Mouse (Mus musculus) limb, embryonic 11.5 days (tissue): ENCODE results near the gene Stim1. TPM values are rescaled to one million over a fixed set of nuclear protein-coding genes. Genes with fewer than 3 reads are reported as not detected.

ENCODE experiments used
- ATAC-seq: fragments of 200-750 bp; cut with Nextera tagmentation; 2 replicates; pipeline ENCODE4 v1.8.0; 2017; ENCODE audit warnings: low read depth; ENCODE audit not compliant: insufficient number of reproducible peaks, low FRiP score, low TSS enrichment
- DNase-seq: peaks from one replicate; pipeline ENCODE4 v3.0.0-alpha.2; 2015; ENCODE audit warnings: low spot score
- H3K27ac ChIP-seq: fragments of 300-500 bp; sonication (generic); replicated peaks from 2 replicates; pipeline ENCODE4 v1.5.1; 2014; ENCODE audit warnings: low read depth, mild to moderate bottlenecking, low read length
- H3K27me3 ChIP-seq: fragments of 300-500 bp; sonication (generic); 2 replicates; pipeline ENCODE4 v1.6.1; 2014; ENCODE audit warnings: mild to moderate bottlenecking, low read length, mixed read lengths; ENCODE audit not compliant: control insufficient read depth, insufficient read depth
- H3K36me3 ChIP-seq: fragments of 300-500 bp; sonication (generic); 2 replicates; pipeline ENCODE4 v1.6.1; 2014; ENCODE audit warnings: mild to moderate bottlenecking, low read length, moderate library complexity, mixed read lengths; ENCODE audit not compliant: control insufficient read depth, insufficient read depth
- H3K4me1 ChIP-seq: fragments of 300-500 bp; sonication (generic); 2 replicates; pipeline ENCODE4 v1.6.1; 2014; ENCODE audit warnings: low read length, mixed read lengths; ENCODE audit not compliant: control insufficient read depth, insufficient read depth
- H3K4me2 ChIP-seq: fragments of 300-500 bp; sonication (generic); 2 replicates; pipeline ENCODE4 v1.6.1; 2014; ENCODE audit warnings: low read depth, mild to moderate bottlenecking, moderate library complexity; ENCODE audit not compliant: severe bottlenecking
- H3K4me3 ChIP-seq: fragments of 300-500 bp; sonication (generic); 2 replicates; pipeline ENCODE4 v1.5.1; 2014; ENCODE audit warnings: low read depth, low read length
- H3K9ac ChIP-seq: fragments of 300-500 bp; sonication (generic); 2 replicates; pipeline ENCODE4 v1.6.1; 2014; ENCODE audit warnings: mild to moderate bottlenecking, low read length
- H3K9me3 ChIP-seq: fragments of 300-500 bp; sonication (generic); 2 replicates; pipeline ENCODE4 v1.6.1; 2016; ENCODE audit warnings: low read length; ENCODE audit not compliant: control insufficient read depth
- WGBS: fragments of 180-500 bp; shearing (Covaris S2); extraction: QIAGEN DNeasy Blood & Tissue Kit; methylation state at CpG from one replicate; pipeline ENCODE4 v1.1.7; 2014; 5-methylcytosine and 5-hydroxymethylcytosine counted together
- polyA plus RNA-seq: library from polyadenylated mRNA; unstranded; fragments of >200 nt; fragmentation: Nextera tagmentation; extraction: Ambion mirVana; gene quantifications from 2 replicates; pipeline ENCODE4 v1.2.1, GENCODE M21; 2014

Stim1 gene
- polyA plus RNA-seq, 1 experiment from 2014 or later = 14.2 TPM

DNA sequence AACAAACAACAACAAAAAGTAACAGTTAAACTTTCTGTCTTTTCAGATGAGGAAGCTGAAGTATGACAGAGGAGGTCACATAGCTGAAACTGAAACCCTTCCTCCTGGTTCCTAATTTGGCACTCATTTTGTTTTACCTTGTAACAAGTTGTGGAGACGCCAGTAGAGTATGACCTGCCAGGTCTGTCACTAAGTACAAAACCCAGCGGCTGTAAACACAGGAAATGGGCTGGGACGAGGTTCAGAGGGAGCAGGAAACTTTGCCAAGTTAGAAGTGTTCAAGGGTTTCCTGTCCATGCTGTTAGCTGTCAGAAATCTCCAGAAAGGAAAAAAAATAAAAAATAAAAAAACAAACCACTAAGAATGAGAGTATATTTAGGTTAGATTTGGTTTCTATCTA lies 70.3 kb downstream of the Stim1 start:
- ATAC-seq (no peak), DNase-seq (no peak)
- Histone ChIP-seq H3K27ac (no peak overlapping the region), H3K36me3 (no peaks in the 10 kb centered on the region), H3K27me3 (no peaks in the 10 kb centered on the region), H3K9ac (no peak overlapping the region), H3K4me2 (no peak overlapping the region), H3K4me1 (no peaks in the 10 kb centered on the region), H3K4me3 (no peak overlapping the region), H3K9me3 (no peaks in the 10 kb centered on the region)
- WGBS = 33% methylated on average over 3 of the region's 3 CpGs

DNA sequence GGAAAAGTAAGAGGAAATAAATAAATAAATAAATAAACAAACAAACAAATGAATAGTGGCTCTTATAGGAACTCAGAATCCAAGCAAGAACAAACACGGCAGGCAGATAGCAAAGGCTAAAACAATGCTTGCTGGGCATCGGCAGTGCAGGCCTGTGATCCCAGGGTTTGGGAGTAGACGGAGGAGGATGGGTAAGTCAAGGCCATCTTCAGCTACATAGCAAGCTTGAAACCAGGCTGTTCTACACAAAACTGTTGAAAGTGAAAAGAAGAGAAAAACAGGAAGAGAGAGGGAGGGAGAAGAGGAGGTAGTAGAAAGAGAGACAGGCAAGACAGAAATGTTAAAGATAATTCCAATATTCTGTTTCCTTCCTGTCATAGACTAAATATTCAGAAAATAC lies 71.3 kb downstream of the Stim1 start:
- DNase-seq (no peak), ATAC-seq (no peak)
- H3K4me3 ChIP-seq = no peak overlapping the region
- no peaks in the 10 kb centered on the region for H3K4me1 ChIP-seq
- H3K9me3 ChIP-seq = no peaks in the 10 kb centered on the region
- no peak overlapping the region for H3K4me2 ChIP-seq
- H3K27ac ChIP-seq = no peak overlapping the region
- 88% methylated on average over 3 of the region's 3 CpGs for WGBS
- H3K27me3 ChIP-seq = no peaks in the 10 kb centered on the region
- H3K9ac ChIP-seq = no peak overlapping the region
- H3K36me3 ChIP-seq = no peaks in the 10 kb centered on the region

DNA sequence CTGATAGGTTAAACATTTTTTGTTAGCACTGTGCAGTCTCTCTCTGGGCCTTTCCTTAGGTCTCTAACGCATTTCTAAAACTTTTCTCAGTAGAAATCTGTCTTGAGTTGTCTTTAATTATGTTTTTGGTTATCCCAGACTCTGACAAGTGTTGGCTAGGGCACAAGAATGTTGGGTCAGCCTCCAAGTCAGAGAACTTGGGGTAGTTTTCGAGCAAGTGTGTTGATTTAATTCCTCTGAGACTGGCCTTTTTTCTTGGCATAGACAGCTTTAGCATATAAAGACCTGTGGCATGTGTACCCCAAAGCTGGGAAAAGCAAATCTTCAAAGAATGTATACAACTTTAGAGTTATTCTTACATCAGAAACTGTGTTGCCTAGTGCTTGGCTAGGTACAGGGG lies 78.3 kb downstream of the Stim1 start:
- Histone ChIP-seq H3K27ac (no peak overlapping the region), H3K27me3 (no peaks in the 10 kb centered on the region), H3K4me2 (no peak overlapping the region), H3K4me3 (no peak overlapping the region), H3K9ac (no peak overlapping the region), H3K9me3 (no peaks in the 10 kb centered on the region), H3K4me1 (no peaks in the 10 kb centered on the region), H3K36me3 (no peaks in the 10 kb centered on the region)
- 89% methylated on average over 2 of the region's 2 CpGs for WGBS
- no peak for DNase-seq
- no peak for ATAC-seq

DNA sequence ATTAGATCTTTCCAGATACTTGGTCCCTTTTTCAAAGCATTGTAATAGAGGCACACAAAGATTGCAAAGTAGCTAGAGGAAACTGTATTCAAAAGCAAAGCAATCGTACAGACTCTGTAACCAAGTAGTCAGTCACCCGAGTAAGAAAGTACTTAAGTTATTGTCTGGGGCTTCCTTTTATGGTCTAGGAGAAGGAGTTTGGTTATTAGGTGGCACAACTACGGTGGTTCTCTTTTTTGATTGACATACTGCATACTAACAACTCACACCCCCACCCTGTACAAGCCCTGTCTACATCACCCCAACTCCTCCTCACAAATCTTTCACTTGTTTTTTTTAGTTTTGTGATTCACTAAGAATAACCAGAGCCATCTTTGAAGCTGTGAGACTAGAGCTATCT lies 79.7 kb downstream of the Stim1 start:
- Histone ChIP-seq H3K9me3 (no peaks in the 10 kb centered on the region), H3K9ac (no peak overlapping the region), H3K27ac (no peak overlapping the region), H3K4me2 (no peak overlapping the region), H3K27me3 (no peaks in the 10 kb centered on the region), H3K4me3 (no peak overlapping the region), H3K36me3 (no peaks in the 10 kb centered on the region), H3K4me1 (no peaks in the 10 kb centered on the region)
- 83% methylated on average over 3 of the region's 3 CpGs for WGBS
- ATAC-seq (no peak), DNase-seq (no peak)

DNA sequence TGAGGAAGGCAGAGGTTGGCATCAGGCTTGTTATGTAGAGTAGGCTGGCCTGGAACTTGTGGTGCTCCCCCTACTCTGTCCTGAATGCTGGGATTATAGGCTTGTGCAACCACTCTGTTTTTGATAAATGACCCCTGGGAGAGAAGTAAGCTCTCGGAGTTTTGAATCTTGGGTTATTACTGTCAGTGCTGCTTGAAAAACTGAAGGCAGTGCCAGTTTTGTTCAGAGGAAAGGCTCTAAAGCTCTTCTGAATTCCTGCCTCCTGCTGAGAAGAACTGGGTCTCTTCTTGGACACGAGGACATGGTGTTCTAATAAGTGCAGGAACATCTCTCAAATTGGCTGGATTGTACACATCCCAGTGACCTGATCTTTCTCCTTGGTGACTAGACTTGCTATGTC lies 81.1 kb downstream of the Stim1 start:
- H3K27me3 ChIP-seq = no peaks in the 10 kb centered on the region
- no peak for ATAC-seq
- H3K36me3 ChIP-seq = no peaks in the 10 kb centered on the region
- 81% methylated on average over 2 of the region's 2 CpGs for WGBS
- no peak overlapping the region for H3K27ac ChIP-seq
- H3K9ac ChIP-seq = no peak overlapping the region
- no peak overlapping the region for H3K4me3 ChIP-seq
- no peaks in the 10 kb centered on the region for H3K9me3 ChIP-seq
- H3K4me2 ChIP-seq = no peak overlapping the region
- no peaks in the 10 kb centered on the region for H3K4me1 ChIP-seq
- no peak for DNase-seq

DNA sequence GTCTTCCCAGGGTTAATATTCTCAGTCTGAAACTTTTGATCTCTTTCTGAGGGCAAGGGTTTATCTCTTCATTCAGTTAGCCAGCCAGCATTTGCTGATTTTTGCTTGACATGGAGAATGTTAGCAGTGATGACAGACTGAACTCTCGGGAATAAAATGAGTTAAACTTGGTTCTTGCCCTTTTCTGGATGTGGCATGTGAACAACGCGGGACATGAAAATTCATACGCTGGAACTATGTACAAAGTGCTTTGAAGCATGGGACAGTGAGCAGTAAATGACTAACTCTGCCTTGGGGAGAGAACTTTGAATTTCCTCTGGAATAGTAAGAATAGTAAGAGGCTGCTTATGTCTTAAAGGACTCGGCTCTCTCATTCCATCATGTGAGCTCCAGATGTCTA lies 81.6 kb downstream of the Stim1 start:
- Histone ChIP-seq H3K27ac (no peak overlapping the region), H3K9ac (no peak overlapping the region), H3K27me3 (no peaks in the 10 kb centered on the region), H3K4me3 (no peak overlapping the region), H3K36me3 (no peaks in the 10 kb centered on the region), H3K4me1 (no peaks in the 10 kb centered on the region), H3K9me3 (no peaks in the 10 kb centered on the region), H3K4me2 (no peak overlapping the region)
- no peak for ATAC-seq
- DNase-seq = no peak
- 85% methylated on average over 5 of the region's 5 CpGs for WGBS

DNA sequence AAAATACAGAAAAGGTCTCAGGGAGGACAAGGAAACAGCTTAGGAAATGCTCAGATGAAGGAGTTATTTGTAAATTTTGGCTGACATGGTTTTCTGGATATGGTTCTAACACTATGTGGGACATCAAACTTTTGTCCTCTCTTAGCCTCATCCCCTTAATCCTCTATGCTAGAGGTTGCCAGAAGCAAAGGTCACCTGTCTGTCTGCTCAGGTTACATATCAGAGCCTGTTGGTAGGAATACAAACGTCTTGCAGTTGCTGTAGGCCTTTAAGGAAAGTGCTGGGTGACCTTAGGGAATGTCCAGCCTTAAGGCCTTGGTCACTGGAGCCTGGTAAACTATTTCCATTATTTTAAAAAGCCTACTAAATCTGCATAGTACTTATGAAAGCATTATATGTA lies 85.8 kb downstream of the Stim1 start:
- no peak overlapping the region for H3K4me2 ChIP-seq
- WGBS = 41% methylated on average over 1 of the region's 1 CpGs
- no peaks in the 10 kb centered on the region for H3K27me3 ChIP-seq
- no peak overlapping the region for H3K27ac ChIP-seq
- no peak overlapping the region for H3K9ac ChIP-seq
- no peaks in the 10 kb centered on the region for H3K36me3 ChIP-seq
- no peaks in the 10 kb centered on the region for H3K4me1 ChIP-seq
- DNase-seq (no peak), ATAC-seq (no peak)
- no peak overlapping the region for H3K4me3 ChIP-seq
- no peaks in the 10 kb centered on the region for H3K9me3 ChIP-seq

DNA sequence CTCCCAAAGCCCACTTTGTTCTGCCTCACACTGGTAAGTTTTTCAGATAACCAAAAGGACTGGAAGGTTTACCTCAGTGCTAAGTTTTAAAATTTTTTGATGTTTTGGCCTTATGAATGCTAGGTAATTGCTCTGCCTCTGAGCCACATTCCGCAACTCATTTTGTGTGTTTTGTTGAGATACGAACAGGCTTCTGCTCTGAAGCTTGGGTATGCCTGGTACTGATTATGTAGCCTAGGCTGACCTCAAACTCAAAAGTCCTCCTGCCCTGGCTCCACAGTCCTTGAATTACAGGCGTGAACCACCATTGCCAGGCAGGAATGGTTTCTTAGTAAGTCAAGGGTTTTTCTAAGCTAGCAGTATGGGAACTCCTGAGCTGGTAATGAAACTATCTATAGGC lies 90.5 kb downstream of the Stim1 start:
- no peak for ATAC-seq
- Histone ChIP-seq H3K27me3 (no peaks in the 10 kb centered on the region), H3K36me3 (no peaks in the 10 kb centered on the region), H3K9me3 (no peaks in the 10 kb centered on the region), H3K27ac (no peak overlapping the region), H3K4me3 (no peak overlapping the region), H3K9ac (no peak overlapping the region), H3K4me2 (no peak overlapping the region), H3K4me1 (no peaks in the 10 kb centered on the region)
- 77% methylated on average over 3 of the region's 3 CpGs for WGBS
- no peak for DNase-seq

DNA sequence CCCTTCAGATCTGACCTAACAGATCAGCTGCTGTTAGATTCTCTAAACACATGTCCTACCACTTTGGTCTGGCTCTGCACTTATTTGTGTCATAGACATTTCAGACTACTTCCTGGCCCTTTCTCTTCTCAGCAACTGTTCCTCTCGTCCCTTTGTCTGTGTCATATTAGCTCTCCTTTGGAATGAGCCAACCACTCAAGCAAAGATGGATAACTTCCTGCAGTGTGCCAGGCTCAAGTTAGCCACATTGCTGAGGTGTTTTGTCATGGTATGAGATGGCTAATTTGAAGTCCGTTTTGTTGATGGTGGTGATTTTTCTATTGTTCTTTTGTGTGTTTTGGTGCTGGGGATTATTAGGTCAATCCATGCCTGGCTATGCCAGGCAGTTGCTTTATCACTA lies 93.7 kb downstream of the Stim1 start:
- H3K4me2 ChIP-seq = no peak overlapping the region
- H3K36me3 ChIP-seq = no peaks in the 10 kb centered on the region
- H3K9me3 ChIP-seq = no peaks in the 10 kb centered on the region
- no peaks in the 10 kb centered on the region for H3K27me3 ChIP-seq
- H3K27ac ChIP-seq = no peak overlapping the region
- H3K4me1 ChIP-seq = no peaks in the 10 kb centered on the region
- WGBS = 52% methylated on average over 2 of the region's 2 CpGs
- H3K4me3 ChIP-seq = no peak overlapping the region
- no peak overlapping the region for H3K9ac ChIP-seq
- DNase-seq = no peak
- ATAC-seq = no peak
